Mouse (Mus musculus) inflammation-experienced regulatory T-cells (primary cell): ENCODE results near the gene Gm436. TPM values are rescaled to one million over a fixed set of nuclear protein-coding genes. Genes with fewer than 3 reads are reported as not detected.

ENCODE experiments used
- polyA plus RNA-seq, 2 experiments: library from polyadenylated mRNA; unstranded; fragments of 100-300 nt; shearing (Covaris generic); gene quantifications; one replicate each; pipeline ENCODE4 v1.2.1; 2017

Gm436 gene
- polyA plus RNA-seq: not detected

DNA sequence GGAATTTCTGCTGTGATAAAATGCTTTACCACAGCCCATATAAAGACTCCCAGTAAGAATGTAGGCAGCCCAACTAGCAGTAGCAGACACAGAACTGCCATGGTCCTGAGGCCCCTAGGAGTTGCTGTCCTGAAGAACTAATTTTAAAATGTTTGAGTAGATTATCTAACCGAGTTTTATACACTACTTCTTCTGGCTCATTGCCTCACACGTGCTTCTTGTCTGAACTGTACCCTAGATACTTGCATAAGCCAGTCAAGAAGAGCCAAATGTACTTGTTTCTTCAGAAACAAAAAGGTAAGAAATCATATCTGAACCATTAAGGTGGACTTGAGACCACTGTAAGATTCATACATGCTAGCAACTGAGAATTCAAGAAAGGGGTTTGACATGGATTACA, at the start of gene Gm436:
TSS of gene Gm436 (minus strand) at position 101 of the 400 bp plus-strand sequence.

DNA sequence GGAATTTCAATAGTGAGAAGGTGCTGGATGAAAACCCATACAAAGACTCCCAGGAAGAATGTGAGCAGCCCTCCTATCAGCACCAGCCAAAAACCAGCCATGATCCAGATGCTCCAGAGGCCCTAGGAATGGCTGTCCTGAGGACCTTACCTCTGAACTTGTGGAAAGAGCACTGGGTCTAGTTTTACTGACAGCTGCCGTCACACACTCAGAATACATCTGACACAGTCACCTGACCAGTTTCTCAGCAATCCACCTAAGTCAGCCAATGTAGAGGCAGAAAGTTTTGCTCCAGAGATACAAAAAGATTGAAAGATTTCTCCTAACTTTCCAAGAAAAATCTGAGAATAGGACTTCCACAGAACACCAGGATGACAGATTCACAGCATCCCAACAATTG, 35.1 kb upstream of the Gm436 start, which contains the start of gene Gm13178:
TSS of gene Gm13178 (minus strand) at position 101 of the 400 bp plus-strand sequence.

Other genes with a start within 250 kb of the Gm436 start
- gene 1700012P22Rik, start 247.6 kb downstream of the Gm436 start, polyA plus RNA-seq: not detected
- not detected for gene Gm9944, start 233.1 kb downstream of the Gm436 start, polyA plus RNA-seq
- not detected for gene Aadacl3, start 222.6 kb downstream of the Gm436 start, polyA plus RNA-seq
- gene 9430007A20Rik, start 166.5 kb downstream of the Gm436 start, polyA plus RNA-seq: under 1 TPM in 1 of 2 experiments, not detected in 1; 0.66 TPM
- gene Gm13124, start 121.2 kb downstream of the Gm436 start, polyA plus RNA-seq: not detected
- gene Aadacl4, start 72.7 kb downstream of the Gm436 start, polyA plus RNA-seq: under 1 TPM in 1 of 2 experiments, not detected in 1; 0.23 TPM
- gene Gm13178, start 35.0 kb upstream of the Gm436 start, polyA plus RNA-seq: not detected
- gene Gm438, start 100.2 kb upstream of the Gm436 start, polyA plus RNA-seq: under 1 TPM; 0.14 to 0.33 TPM
- gene Dhrs3, start 206.5 kb upstream of the Gm436 start, polyA plus RNA-seq: 10 to 100 TPM in 1 of 2 experiments, 1 to 10 TPM in 1; 4.3 to 13.2 TPM